Mouse (Mus musculus) lung, adult 2 months (tissue): ENCODE measurements around the gene Gpr183. TPM values are rescaled to one million over a fixed set of nuclear protein-coding genes. Genes with fewer than 3 reads are reported as not detected.

Source experiments
- DNase-seq: peaks from one replicate; pipeline ENCODE4 v3.0.0; 2022
- H3K4me1 ChIP-seq: fragments of 200-500 bp; 2 replicates; pipeline ENCODE4 v1.6.1; 2011; ENCODE audit warnings: low read length; ENCODE audit not compliant: control insufficient read depth, insufficient read depth
- H3K4me3 ChIP-seq: fragments of 200-500 bp; replicated peaks from 2 replicates; pipeline ENCODE3; 2011; ENCODE audit warnings: low read depth, mild to moderate bottlenecking, control low read depth, low read length; ENCODE audit errors: extremely low read depth
- CTCF ChIP-seq: fragments of 200-500 bp; IDR thresholded peaks from 2 replicates; pipeline ENCODE4 v1.5.1; 2011; ENCODE audit warnings: mild to moderate bottlenecking, low read length, control low read depth; ENCODE audit not compliant: insufficient read depth
- POLR2A ChIP-seq: fragments of 200-500 bp; IDR thresholded peaks from 2 replicates; pipeline ENCODE4 v1.6.1; 2011; ENCODE audit warnings: low read depth, mild to moderate bottlenecking, control low read depth, low read length, borderline replicate concordance; ENCODE audit errors: extremely low read depth
- WGBS: fragments of 180-500 bp; shearing (Covaris S2); methylation state at CpG from one replicate; pipeline ENCODE4 v1.1.7; 2018; 5-methylcytosine and 5-hydroxymethylcytosine counted together
- polyA plus RNA-seq: library from polyadenylated mRNA; depleted of rRNA; stranded (reverse); fragments of >200 nt; gene quantifications from 2 replicates; pipeline ENCODE4 v1.2.3, GENCODE M21; 2012

The Gpr183 gene
- polyA plus RNA-seq, 1 experiment: 3.1 TPM

DNA sequence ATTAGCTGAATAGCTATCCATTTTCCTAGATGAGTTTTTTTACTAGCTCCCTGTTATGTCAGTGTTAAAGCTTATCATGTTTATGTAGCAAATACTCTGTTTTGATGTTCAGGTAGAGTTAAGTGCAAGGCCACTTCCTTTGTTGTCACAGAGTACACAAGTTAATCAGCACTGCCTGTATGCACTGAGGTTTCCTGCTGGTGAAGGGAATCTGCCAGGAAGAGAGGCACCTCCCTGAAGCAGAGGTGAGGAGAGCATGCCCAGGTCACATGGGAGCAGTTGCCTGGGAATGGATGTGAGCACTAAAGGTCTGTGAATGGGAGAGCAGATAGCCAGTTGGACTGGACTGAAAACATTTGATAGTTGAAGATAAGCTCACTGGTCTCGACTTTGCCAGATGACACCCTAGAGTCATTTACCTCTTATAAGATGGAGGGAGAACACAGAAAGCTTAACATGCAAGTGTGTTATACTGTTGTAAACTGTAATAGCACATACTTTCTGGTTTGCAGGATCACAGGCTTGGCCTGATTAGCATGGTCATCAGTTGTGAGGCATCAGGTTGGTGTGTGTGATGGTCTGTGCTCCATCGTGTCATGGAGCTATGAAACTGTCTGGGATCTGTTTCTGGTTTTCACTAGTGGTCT lies 13.5 kb downstream of the Gpr183 start:
- WGBS: 68% methylated on average over 2 of the region's 2 CpGs
- no peak for DNase-seq
- TF ChIP-seq CTCF: no peak
- no peak for TF ChIP-seq POLR2A
- Histone ChIP-seq H3K4me3 (no peak overlapping the region), H3K4me1 (peaks cover 7% of the 10 kb centered on the region)

DNA sequence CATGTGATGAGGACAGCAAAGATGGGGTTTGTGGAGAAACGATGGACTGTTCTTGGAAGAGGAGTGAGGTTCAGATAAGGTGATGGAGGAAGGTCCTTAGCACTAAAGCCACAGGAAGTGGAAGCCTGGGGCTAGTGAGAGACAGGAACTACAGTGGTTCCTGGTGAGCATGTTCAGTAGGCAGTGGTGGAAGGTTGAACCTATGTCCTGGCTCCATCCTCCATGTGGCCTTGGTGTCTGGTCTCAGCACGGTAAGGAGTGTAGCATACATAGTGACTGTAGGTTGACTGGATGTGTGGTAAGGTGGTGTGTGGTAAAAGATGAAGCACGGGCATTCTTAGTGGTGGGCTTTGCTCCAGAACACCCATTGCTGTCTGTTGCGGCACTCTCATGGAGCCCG lies 15.1 kb downstream of the Gpr183 start:
- no peak for TF ChIP-seq CTCF
- TF ChIP-seq POLR2A: no peak
- 84% methylated on average over 5 of the region's 5 CpGs for WGBS

DNA sequence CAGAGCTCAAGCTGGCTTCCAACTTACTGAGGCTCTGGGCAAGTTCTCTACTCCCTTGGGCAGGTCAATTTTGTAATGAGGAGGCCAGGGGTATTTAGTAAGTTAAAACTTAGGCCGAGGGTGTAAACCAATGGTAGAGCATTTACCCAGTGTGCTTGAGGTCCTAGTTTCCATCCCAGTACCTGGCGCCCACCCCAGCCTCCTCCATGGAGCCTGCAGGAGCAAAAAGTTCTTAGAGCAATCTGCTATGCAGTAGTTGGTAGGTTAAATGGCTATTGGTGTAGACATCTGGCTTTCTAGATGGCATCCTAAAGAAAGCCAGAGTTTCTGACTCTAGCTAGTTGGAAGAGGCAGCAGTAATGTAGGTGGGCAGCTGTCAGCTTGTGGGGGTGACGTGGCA lies 15.6 kb downstream of the Gpr183 start:
- H3K4me3 ChIP-seq: no peak overlapping the region
- WGBS: 96% methylated on average over 3 of the region's 3 CpGs
- H3K4me1 ChIP-seq: peaks cover 7% of the 10 kb centered on the region
- TF ChIP-seq CTCF (no peak), POLR2A (no peak)
- no peak for DNase-seq

More for the DNA sequence above, 15.1 kb downstream of the Gpr183 start:
- DNase-seq: no peak
- Histone ChIP-seq H3K4me3 (no peak overlapping the region), H3K4me1 (peaks cover 7% of the 10 kb centered on the region)

DNA sequence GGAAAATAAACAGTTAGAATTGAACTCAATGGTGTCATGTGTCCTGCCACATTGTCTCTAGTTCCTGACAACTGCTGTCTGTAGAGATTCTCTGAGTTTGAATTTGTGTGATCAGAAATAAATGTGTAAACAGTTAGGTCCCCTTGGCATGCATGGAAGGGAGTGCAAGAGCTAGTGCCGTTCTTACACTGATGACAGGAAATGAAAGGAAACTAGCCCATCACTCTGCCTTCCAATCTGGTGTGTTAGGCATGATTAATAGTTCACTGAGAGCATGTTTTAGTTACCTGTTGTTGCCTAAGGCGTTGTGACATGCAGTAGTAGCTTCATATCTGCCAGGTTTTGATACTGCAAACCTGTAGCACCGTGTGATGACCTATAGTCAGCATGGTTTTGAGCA lies 17.0 kb downstream of the Gpr183 start:
- DNase-seq: no peak
- Histone ChIP-seq H3K4me1 (peaks cover 7% of the 10 kb centered on the region), H3K4me3 (no peak overlapping the region)
- WGBS: 73% methylated on average over 3 of the region's 3 CpGs
- no peak for TF ChIP-seq POLR2A
- no peak for TF ChIP-seq CTCF

DNA sequence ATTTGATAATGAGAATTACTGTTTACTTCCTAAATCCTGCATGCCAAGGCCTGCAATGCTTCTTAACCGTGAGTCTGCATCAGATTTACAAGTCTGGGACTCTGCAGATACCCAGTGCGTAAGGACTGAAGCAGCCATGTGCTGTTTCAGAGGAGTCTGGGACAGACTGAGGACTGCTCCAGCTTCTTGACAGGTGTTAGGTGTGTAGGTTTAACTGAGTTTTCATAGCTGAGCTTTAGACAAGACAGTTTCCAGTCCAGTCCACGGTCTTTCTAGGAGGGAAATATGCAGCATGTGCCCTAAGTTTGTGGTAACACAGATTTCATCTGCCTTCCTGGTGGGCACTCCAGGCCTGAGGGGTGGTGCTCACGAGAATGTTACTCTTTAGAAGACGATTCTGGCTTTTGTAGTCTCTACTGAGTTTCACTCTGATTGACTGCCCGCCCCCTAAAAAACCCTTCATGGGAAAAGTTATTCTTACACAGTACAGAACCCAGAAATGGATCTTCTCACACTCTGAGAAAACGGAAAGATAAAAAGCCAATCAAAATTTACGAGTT lies 17.7 kb downstream of the Gpr183 start:
- WGBS: 69% methylated on average over 8 of the region's 8 CpGs
- Histone ChIP-seq H3K4me1 (peaks cover 7% of the 10 kb centered on the region), H3K4me3 (no peak overlapping the region)
- no peak for DNase-seq
- no peak for TF ChIP-seq POLR2A
- no peak for TF ChIP-seq CTCF

DNA sequence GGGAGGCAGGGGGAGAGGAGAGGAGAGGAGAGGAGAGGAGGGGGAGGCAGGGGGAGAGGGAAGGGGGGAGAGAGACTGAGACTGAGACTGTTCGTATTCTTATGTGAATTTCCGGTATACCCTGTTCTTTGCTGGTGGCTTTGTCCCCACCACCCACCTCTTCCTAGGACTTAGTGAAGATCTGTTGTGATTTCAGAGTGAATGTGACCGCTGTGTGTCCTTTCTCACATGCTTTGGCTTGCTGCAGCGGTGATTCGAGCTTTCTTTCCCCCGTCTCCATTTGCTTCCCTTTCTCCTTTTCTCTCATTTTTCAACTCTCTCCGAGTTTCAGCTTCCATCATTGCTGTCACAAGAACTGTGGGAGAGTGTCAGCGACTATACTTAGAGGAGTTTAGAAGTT lies 18.3 kb downstream of the Gpr183 start:
- no peak overlapping the region for H3K4me3 ChIP-seq
- WGBS: 47% methylated on average over 8 of the region's 8 CpGs

DNA sequence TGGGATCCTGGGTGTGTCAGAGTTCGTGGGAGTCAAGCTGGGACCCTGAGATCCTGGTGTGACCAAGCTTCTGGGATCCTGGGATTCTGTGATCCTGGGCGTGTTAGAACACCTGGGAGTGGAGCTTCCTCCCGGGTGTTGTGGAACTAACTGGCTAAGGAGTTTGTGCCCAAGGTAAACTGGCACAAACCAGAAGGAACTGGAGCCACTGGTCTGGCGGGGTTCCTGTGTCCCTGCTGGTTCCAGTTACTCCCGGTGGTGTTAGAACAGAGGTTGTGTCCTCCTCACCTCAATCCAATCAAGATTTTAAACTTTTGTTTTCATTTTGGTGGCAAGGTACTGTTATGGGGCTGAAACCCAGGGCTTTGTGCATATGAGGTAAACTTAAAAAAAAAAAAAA lies 18.9 kb downstream of the Gpr183 start:
- Histone ChIP-seq H3K4me3 (no peak overlapping the region), H3K4me1 (peaks cover 3% of the 10 kb centered on the region)
- TF ChIP-seq CTCF (no peak), POLR2A (no peak)
- no peak for DNase-seq
- WGBS: 62% methylated on average over 5 of the region's 5 CpGs

More for the DNA sequence above, 18.3 kb downstream of the Gpr183 start:
- no peak for TF ChIP-seq POLR2A
- TF ChIP-seq CTCF: no peak
- DNase-seq: no peak
- peaks cover 7% of the 10 kb centered on the region for H3K4me1 ChIP-seq

DNA sequence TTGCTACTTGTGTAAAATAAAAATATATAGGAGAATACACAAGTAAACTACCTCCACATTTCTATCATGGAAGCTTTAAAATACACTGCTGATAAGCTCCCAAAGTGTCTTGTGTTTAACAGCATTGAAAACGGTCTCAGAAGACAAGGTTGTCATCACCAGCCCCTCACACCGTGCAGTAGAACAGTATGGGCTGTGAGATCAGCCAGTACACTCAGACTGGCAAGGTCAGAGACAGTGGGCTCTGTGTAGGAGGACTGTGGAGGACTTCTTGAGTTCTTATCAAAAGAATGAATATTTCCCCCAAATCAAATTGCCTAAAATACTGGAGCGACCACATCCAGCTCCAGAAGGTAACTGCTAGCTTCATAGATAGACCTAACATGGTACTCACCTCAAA lies 25.4 kb downstream of the Gpr183 start:
- 89% methylated on average over 3 of the region's 3 CpGs for WGBS
- Histone ChIP-seq H3K4me1 (0 out of 2 replicates have a peak, but pooled peaks cover 3% of the 10 kb centered on the region), H3K4me3 (no peak overlapping the region)
- DNase-seq: no peak
- TF ChIP-seq CTCF (no peak), POLR2A (no peak)

DNA sequence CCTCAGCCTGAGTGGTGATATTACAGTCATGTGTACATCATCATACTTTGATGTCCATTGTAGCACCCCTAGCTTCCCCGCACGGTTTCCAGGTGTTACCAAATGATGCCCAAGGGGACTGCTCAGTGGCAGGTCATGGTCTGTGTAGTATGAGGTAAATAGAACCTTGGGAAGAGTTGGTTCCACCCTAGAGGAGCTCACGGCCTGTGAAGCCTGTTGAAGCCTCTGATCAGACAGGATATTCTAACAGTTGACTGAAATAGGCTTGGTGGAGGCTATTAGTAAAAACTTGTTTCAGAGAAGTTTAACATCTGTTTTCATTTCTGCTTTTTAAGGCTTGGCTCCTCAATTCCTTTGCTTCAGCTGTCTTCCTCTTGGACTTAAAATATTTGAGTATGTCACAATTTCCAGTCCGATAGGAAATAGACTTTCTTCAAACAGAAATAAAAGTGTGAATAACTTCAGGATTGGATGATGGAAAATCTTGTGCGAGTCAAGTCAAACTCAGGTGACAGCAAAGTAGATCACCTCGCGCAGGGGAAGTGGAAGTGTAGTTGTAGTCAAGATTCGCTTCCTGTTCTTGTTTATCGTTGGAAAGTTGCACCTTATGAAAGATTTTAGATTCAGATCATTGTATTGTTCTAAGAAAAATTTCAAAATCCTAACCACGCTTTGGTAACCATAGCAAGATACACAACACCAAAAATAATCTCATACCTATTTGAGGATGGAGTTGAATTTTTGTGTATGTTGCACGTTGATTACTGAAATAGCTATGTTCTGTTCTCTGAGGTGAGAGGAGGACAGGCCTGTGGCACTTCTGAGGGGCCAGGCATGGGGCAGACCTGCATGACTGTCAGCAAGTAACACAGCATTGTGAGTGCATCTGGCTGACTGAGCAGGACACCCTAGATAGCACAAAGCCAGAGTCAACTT lies 26.5 kb downstream of the Gpr183 start:
- WGBS: 50% methylated on average over 11 of the region's 11 CpGs
- H3K4me1 ChIP-seq: 0 out of 2 replicates have a peak, but pooled peaks cover 3% of the 10 kb centered on the region
- no peak for DNase-seq
- no peak for TF ChIP-seq CTCF
- no peak; the same call in 1 of the 2 replicates for TF ChIP-seq POLR2A
- H3K4me3 ChIP-seq: no peak overlapping the region

DNA sequence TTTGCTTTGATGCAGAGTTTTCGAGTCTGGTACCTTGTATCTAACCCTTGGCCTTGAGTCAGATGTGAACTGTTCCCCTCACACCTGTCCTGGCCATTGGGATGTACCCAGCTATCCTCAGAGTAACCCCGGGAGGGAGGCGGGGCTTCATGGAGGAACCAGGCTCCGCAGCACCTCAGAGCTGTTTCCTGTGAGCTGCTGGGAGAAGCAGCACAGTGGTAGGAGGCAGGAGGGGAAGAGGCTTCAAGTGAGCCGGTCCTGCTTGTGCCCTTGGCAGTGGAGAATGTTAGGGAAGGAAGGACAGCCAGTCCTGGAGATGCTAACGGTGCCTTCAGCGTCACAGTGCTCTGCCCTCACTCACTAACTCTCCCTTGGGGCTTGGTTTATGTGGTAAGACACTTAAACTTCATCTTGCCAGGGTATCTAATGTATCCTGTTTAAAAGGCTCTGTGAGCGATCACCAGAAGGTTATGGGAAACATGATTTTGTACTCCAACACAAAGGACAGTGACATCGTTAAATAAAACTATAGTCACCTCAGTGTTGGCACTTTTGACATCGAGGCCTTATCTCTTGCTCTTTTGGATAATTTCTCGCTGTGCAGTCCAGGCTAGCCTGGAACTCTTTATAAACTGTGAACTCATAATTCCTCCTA lies 27.3 kb downstream of the Gpr183 start:
- no peak for DNase-seq
- peak; percentile 25; the same call in 1 of the 2 replicates for TF ChIP-seq POLR2A
- TF ChIP-seq CTCF: no peak

More for the DNA sequence above, 27.3 kb downstream of the Gpr183 start:
- no peak overlapping the region for H3K4me3 ChIP-seq
- 62% methylated on average over 11 of the region's 11 CpGs for whole genome bisulfite sequencing
- H3K4me1 ChIP-seq: 0 out of 2 replicates have a peak, but pooled peaks cover 3% of the 10 kb centered on the region
